Comparison of ENCODE assay signal across 21 mouse cellular contexts in the genomic region with DNA sequence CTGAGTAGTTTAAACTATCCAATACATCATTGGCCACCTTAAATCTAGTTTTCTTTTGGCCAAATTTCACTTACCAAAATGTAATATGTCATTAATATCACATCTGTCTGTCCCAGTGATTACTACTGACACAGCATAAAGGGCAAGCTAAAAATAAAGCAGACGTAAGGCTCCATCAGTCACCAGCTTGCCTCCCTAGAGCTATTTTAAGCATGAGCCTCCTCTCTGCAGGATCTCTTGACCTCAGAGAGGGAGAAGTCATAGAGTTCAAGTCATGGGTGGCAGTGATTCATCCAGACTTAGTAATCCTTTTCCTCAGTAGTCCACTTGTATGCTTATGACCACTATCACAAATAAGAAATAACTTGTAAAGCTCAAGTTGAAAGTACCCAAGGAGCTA.
DNase-seq lines count a peak whose midpoint lies in the region; ATAC-seq and TF ChIP-seq lines count a peak whose summit lies in the region.
"Had no signal": no experiment of that assay in that cellular context is flagged by ENCODE, and none has a peak within 500 bp of the region (broad histone marks: within the 10 kb centered on the region; RNA-seq: fewer than 3 reads in every experiment).

No protein-coding gene starts in this region.

- ATAC-seq in heart, postnatal 0 days (ENCODE audit: insufficient read depth, low read depth), result peak; percentile 93
- ATAC-seq in erythroblast, adult 5-6 weeks (replicated peaks; ENCODE audit: low FRiP score, poor library complexity, severe bottlenecking), result no peak
- ATAC-seq: forebrain, embryonic 13.5 days had no signal

- no peaks in the 10 kb centered on the region for H3K4me1 ChIP-seq in heart, postnatal 0 days (ENCODE audit: control insufficient read depth, insufficient read depth)
- H3K4me1 ChIP-seq: forebrain, embryonic 13.5 days; hindbrain, embryonic 12.5 days; midbrain, embryonic 12.5 days had no signal

- H3K9ac ChIP-seq in heart, postnatal 0 days (replicated peaks; ENCODE audit: low read depth, low read length), result no peak overlapping the region
- H3K9ac ChIP-seq: forebrain, embryonic 13.5 days; hindbrain, embryonic 12.5 days; midbrain, embryonic 12.5 days had no signal

- peak; percentile 50 for DNase-seq in gastrocnemius, adult 18-20 months (ENCODE audit: low spot score)
- no peak for DNase-seq in gastrocnemius, adult 8-10 months (ENCODE audit: low spot score in 2 of 2)
- peak; percentile 75 for DNase-seq in 3T3-L1 (ENCODE audit: low read depth, low spot score)
- peak; percentile 23 to 33 for DNase-seq in heart, adult 9 months (ENCODE audit: low spot score in 2 of 2)
- DNase-seq in heart, postnatal 0 days (ENCODE audit: low spot score), result peak; percentile 88
- DNase-seq in left cerebral cortex, postnatal 36 days (ENCODE audit: low spot score in 2 of 2), result no peak
- no peak for DNase-seq in frontal cortex, postnatal 14 days (ENCODE audit: low spot score in 2 of 2)
- DNase-seq: adrenal gland, postnatal 36 days; cerebellum, adult 18-20 months; kidney, postnatal 36 days; lung, adult 2 months; lung, postnatal 36 days; thymus, postnatal 36 days had no signal

- no peak overlapping the region for H3K4me3 ChIP-seq in heart, postnatal 0 days (ENCODE audit: low read depth, low read length)
- H3K4me3 ChIP-seq: embryonic facial prominence, embryonic 10.5 days; erythroblast, embryonic 14.5 days; forebrain, embryonic 13.5 days; hindbrain, embryonic 12.5 days; midbrain, embryonic 12.5 days; myocyte had no signal

- H3K36me3 ChIP-seq in heart, postnatal 0 days (replicated peaks; ENCODE audit: control insufficient read depth, insufficient read depth, low read length), result no peaks in the 10 kb centered on the region
- H3K36me3 ChIP-seq: embryonic facial prominence, embryonic 10.5 days; hindbrain, embryonic 12.5 days; midbrain, embryonic 12.5 days had no signal

- whole genome bisulfite sequencing in heart, postnatal 0 days, result 10% methylated on average over 1 of the region's 1 CpGs

- H3K27ac ChIP-seq in heart, postnatal 0 days (ENCODE audit: low read depth), result peak overlapping the region; percentile 61
- H3K27ac ChIP-seq: embryonic facial prominence, embryonic 10.5 days; forebrain, embryonic 13.5 days; hindbrain, embryonic 12.5 days; midbrain, embryonic 12.5 days had no signal

- no peaks in the 10 kb centered on the region for H3K27me3 ChIP-seq in heart, postnatal 0 days (ENCODE audit: control insufficient read depth, insufficient read depth, low read length)
- H3K27me3 ChIP-seq: forebrain, embryonic 13.5 days; hindbrain, embryonic 12.5 days; midbrain, embryonic 12.5 days had no signal

- TF ChIP-seq CTCF in heart, postnatal 0 days (IDR thresholded peaks at IDR 0.05; ENCODE audit: low read depth), result no peak

- no peak overlapping the region for H3K4me2 ChIP-seq in heart, postnatal 0 days (ENCODE audit: low read depth, low read length)
- H3K4me2 ChIP-seq: forebrain, embryonic 13.5 days; hindbrain, embryonic 12.5 days; liver, embryonic 11.5 days; midbrain, embryonic 12.5 days had no signal

- intact Hi-C loops in left cerebral cortex, postnatal 36 days (cut with DNase I), result no loop called here

- H3K9me3 ChIP-seq in heart, postnatal 0 days (replicated peaks; ENCODE audit: control insufficient read depth, low read length), result no peaks in the 10 kb centered on the region
- H3K9me3 ChIP-seq: embryonic facial prominence, embryonic 10.5 days; forebrain, embryonic 13.5 days; hindbrain, embryonic 12.5 days; midbrain, embryonic 12.5 days had no signal

- TF ChIP-seq EP300 in heart, postnatal 0 days (IDR thresholded peaks at IDR 0.05; ENCODE audit: low read depth), result no peak

Comparison
In these comparisons a context has a peak if more than half of its experiments do, and no peak if none do; other contexts are left out.
1. DNase-seq: peak in gastrocnemius, adult 18-20 months (single experiment), 3T3-L1 (single experiment), heart, adult 9 months (2 of 2) and heart, postnatal 0 days (single experiment); none in gastrocnemius, adult 8-10 months (0 of 2), left cerebral cortex, postnatal 36 days (0 of 2) and frontal cortex, postnatal 14 days (0 of 2).